Comparison of ENCODE assay signal across 9 mouse cellular contexts in the genomic region with DNA sequence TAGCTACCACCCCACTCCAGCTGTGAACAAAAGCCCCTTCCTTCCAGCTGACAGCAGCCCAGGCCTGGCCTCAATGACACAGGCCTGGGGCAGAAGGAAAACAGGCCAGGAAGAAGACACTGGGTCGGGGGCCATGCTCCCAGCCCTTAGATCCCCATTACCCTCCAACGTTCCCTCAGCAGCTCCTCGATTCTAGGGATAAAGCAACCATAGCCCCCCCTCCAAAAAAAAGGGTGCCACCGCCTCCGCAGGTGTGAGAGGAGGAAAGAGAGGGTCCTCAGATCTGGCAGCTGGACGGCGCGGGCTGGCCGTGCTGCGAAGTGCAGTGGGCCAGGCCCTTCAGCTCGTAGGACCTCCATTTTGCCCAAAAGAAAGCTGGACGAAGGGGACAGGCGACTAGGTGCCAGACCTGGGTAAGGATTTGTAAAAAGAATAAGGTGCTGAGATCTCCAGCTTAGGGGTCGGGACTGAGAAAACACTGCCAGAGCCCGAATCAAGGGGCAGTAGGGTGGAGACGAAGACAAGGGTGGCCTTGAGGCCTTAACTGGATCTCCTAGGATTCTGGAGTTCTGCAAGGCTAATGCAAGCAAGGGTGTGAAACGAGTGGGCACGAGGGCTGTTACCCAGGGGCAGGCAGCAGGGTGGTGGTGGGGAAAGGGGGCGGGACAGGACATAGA. TPM values are rescaled to one million over a fixed set of nuclear protein-coding genes. Genes with fewer than 3 reads are reported as not detected.
DNase-seq lines count a peak whose midpoint lies in the region; ATAC-seq and TF ChIP-seq lines count a peak whose summit lies in the region.
"Had no signal": no experiment of that assay in that cellular context is flagged by ENCODE, and none has a peak within 500 bp of the region (broad histone marks: within the 10 kb centered on the region; RNA-seq: fewer than 3 reads in every experiment).

No protein-coding gene starts in this region.

- ATAC-seq in CD4-positive, CD25-positive, alpha-beta regulatory T cell, adult 4 months, result no peak
- ATAC-seq in forebrain, embryonic 11.5 days (replicated peaks; ENCODE audit: low FRiP score), result no peak
- ATAC-seq in kidney, postnatal 0 days (replicated peaks; ENCODE audit: low FRiP score, low read depth), result no peak
- no peak for ATAC-seq in midbrain, postnatal 0 days (ENCODE audit: low FRiP score)

- peaks cover 10% of the 10 kb centered on the region; the same call in 1 of the 2 replicates for H3K36me3 ChIP-seq in forebrain, embryonic 11.5 days (ENCODE audit: control insufficient read depth, insufficient read depth, low read length)
- H3K36me3 ChIP-seq in kidney, postnatal 0 days (ENCODE audit: insufficient read depth, low read length), result peaks cover 25% of the 10 kb centered on the region
- peaks cover 25% of the 10 kb centered on the region for H3K36me3 ChIP-seq in midbrain, postnatal 0 days (ENCODE audit: insufficient read depth, low read length)

- TF ChIP-seq CTCF in kidney, postnatal 0 days (IDR thresholded peaks at IDR 0.05; ENCODE audit: low read depth), result no peak
- no peak for TF ChIP-seq CTCF in midbrain, postnatal 0 days (IDR thresholded peaks at IDR 0.05)

- peak overlapping the region; percentile 95 for H3K27ac ChIP-seq in forebrain, embryonic 11.5 days (ENCODE audit: low read depth, low read length)
- peak overlapping the region; percentile 95 for H3K27ac ChIP-seq in kidney, postnatal 0 days
- peak overlapping the region; percentile 98 for H3K27ac ChIP-seq in midbrain, postnatal 0 days (ENCODE audit: low read depth, low read length)

- peak; percentile 35 for DNase-seq in CD4-positive, CD25-positive, alpha-beta regulatory T cell, adult 2 months (ENCODE audit: low read depth, low spot score)
- DNase-seq in retina, embryonic 14.5 days (ENCODE audit: low spot score), result peak; percentile 45
- no peak for DNase-seq in retina, postnatal 1 day
- peak; percentile 67 for DNase-seq in forebrain, embryonic 11.5 days (ENCODE audit: low spot score)
- DNase-seq in kidney, postnatal 0 days (ENCODE audit: low spot score), result peak; percentile 46
- no peak for DNase-seq in midbrain, postnatal 0 days (ENCODE audit: low spot score)
- DNase-seq in yolk sac, embryonic 10.5 days (ENCODE audit: low spot score), result no peak

- H3K9ac ChIP-seq in forebrain, embryonic 11.5 days (ENCODE audit: low read length), result peak overlapping the region; percentile 97
- H3K9ac ChIP-seq in kidney, postnatal 0 days (ENCODE audit: low read depth, low read length), result peak overlapping the region; percentile 82
- H3K9ac ChIP-seq in midbrain, postnatal 0 days (replicated peaks; ENCODE audit: low read length, poor library complexity, severe bottlenecking), result peak overlapping the region; percentile 95

- WGBS in forebrain, embryonic 11.5 days, result under 1% methylated on average over 19 of the region's 19 CpGs
- WGBS in kidney, postnatal 0 days, result under 1% methylated on average over 19 of the region's 19 CpGs
- 1% methylated on average over 19 of the region's 19 CpGs for WGBS in midbrain, postnatal 0 days

- H3K9me3 ChIP-seq in forebrain, embryonic 11.5 days (ENCODE audit: control insufficient read depth, low read length), result no peaks in the 10 kb centered on the region
- no peaks in the 10 kb centered on the region for H3K9me3 ChIP-seq in kidney, postnatal 0 days (replicated peaks; ENCODE audit: low read length)
- H3K9me3 ChIP-seq in midbrain, postnatal 0 days (ENCODE audit: low read length), result no peaks in the 10 kb centered on the region

- H3K4me2 ChIP-seq in forebrain, embryonic 11.5 days (ENCODE audit: low read depth, low read length, severe bottlenecking), result peak overlapping the region; percentile 98
- peak overlapping the region; percentile 98 for H3K4me2 ChIP-seq in kidney, postnatal 0 days (ENCODE audit: low read length)
- peak overlapping the region; percentile 91 for H3K4me2 ChIP-seq in midbrain, postnatal 0 days (ENCODE audit: low read depth, low read length, poor library complexity, severe bottlenecking)

- peak overlapping the region; percentile 82 for H3K4me3 ChIP-seq in forebrain, embryonic 11.5 days (ENCODE audit: low read depth, low read length)
- H3K4me3 ChIP-seq in kidney, postnatal 0 days (replicated peaks; ENCODE audit: low read depth, low read length), result peak overlapping the region; percentile 74
- peak overlapping the region; percentile 83 for H3K4me3 ChIP-seq in midbrain, postnatal 0 days (ENCODE audit: low read depth, low read length)

- H3K27me3 ChIP-seq in forebrain, embryonic 11.5 days (ENCODE audit: control insufficient read depth, insufficient read depth, low read length), result no peaks in the 10 kb centered on the region
- no peaks in the 10 kb centered on the region for H3K27me3 ChIP-seq in kidney, postnatal 0 days (ENCODE audit: insufficient read depth, low read length)
- no peaks in the 10 kb centered on the region for H3K27me3 ChIP-seq in midbrain, postnatal 0 days (ENCODE audit: insufficient read depth, low read length)

- H3K4me1 ChIP-seq in forebrain, embryonic 11.5 days (replicated peaks; ENCODE audit: control insufficient read depth, insufficient read depth, low read length), result 0 out of 2 replicates have a peak, but pooled peaks cover 7% of the 10 kb centered on the region
- peaks cover 7% of the 10 kb centered on the region; the same call in 1 of the 2 replicates for H3K4me1 ChIP-seq in kidney, postnatal 0 days (replicated peaks; ENCODE audit: insufficient read depth, low read length)
- no peaks in the 10 kb centered on the region; the same call in 1 of the 2 replicates for H3K4me1 ChIP-seq in midbrain, postnatal 0 days (ENCODE audit: insufficient read depth, low read length)

RNA-seq across cellular contexts. Expression of a gene that starts 0.8 kb away (rescaled TPM):
- polyA plus RNA-seq in CD4-positive, CD25-positive, alpha-beta regulatory T cell, adult 4 months (2017; shearing (Covaris generic)), result not detected
- polyA plus RNA-seq in forebrain, embryonic 11.5 days (2014; fragmentation: Nextera tagmentation; extraction: Ambion mirVana), result 0.40 and 0.84 TPM in 2 replicates
- polyA plus RNA-seq in kidney, postnatal 0 days (2015; fragmentation: Nextera tagmentation; extraction: Ambion mirVana), result 0.20 TPM in 1 of 2 replicates, not detected in the other
- not detected in 2 replicates for total RNA-seq in midbrain, postnatal 0 days (2014; rRNA removed)
- not detected in 2 replicates for polyA plus RNA-seq in midbrain, postnatal 0 days (2015; fragmentation: Nextera tagmentation; extraction: Ambion mirVana)
- polyA plus RNA-seq: gonadal fat pad, adult 2 months had no signal

RNA-seq across cellular contexts. Expression of a gene that starts 1.0 kb away (rescaled TPM):
- 10 to 100 TPM; 36.8 to 66.7 TPM for polyA plus RNA-seq in CD4-positive, CD25-positive, alpha-beta regulatory T cell, adult 4 months (2017; shearing (Covaris generic))
- polyA plus RNA-seq in forebrain, embryonic 11.5 days (2014; fragmentation: Nextera tagmentation; extraction: Ambion mirVana), result 410 and 508 TPM in 2 replicates
- 463 and 480 TPM in 2 replicates for polyA plus RNA-seq in kidney, postnatal 0 days (2015; fragmentation: Nextera tagmentation; extraction: Ambion mirVana)
- total RNA-seq in midbrain, postnatal 0 days (2014; rRNA removed), result 1,154 and 1,456 TPM in 2 replicates
- 590 and 632 TPM in 2 replicates for polyA plus RNA-seq in midbrain, postnatal 0 days (2015; fragmentation: Nextera tagmentation; extraction: Ambion mirVana)

RNA-seq across cellular contexts. Expression of a gene that starts 13.9 kb away (rescaled TPM):
- polyA plus RNA-seq in CD4-positive, CD25-positive, alpha-beta regulatory T cell, adult 4 months (2017; shearing (Covaris generic)), result 10 to 100 TPM; 35.6 to 36.1 TPM
- 14.0 and 14.9 TPM in 2 replicates for polyA plus RNA-seq in forebrain, embryonic 11.5 days (2014; fragmentation: Nextera tagmentation; extraction: Ambion mirVana)
- polyA plus RNA-seq in kidney, postnatal 0 days (2015; fragmentation: Nextera tagmentation; extraction: Ambion mirVana), result 9.3 and 10.3 TPM in 2 replicates
- total RNA-seq in midbrain, postnatal 0 days (2014; rRNA removed), result 23.6 and 30.8 TPM in 2 replicates
- 16.3 and 17.8 TPM in 2 replicates for polyA plus RNA-seq in midbrain, postnatal 0 days (2015; fragmentation: Nextera tagmentation; extraction: Ambion mirVana)

RNA-seq across cellular contexts. Expression of a gene that starts 21.0 kb away (rescaled TPM):
- not detected for polyA plus RNA-seq in CD4-positive, CD25-positive, alpha-beta regulatory T cell, adult 4 months (2017; shearing (Covaris generic))
- 20.5 and 22.8 TPM in 2 replicates for polyA plus RNA-seq in forebrain, embryonic 11.5 days (2014; fragmentation: Nextera tagmentation; extraction: Ambion mirVana)
- polyA plus RNA-seq in kidney, postnatal 0 days (2015; fragmentation: Nextera tagmentation; extraction: Ambion mirVana), result not detected in 2 replicates
- total RNA-seq in midbrain, postnatal 0 days (2014; rRNA removed), result 248 and 270 TPM in 2 replicates
- 264 and 287 TPM in 2 replicates for polyA plus RNA-seq in midbrain, postnatal 0 days (2015; fragmentation: Nextera tagmentation; extraction: Ambion mirVana)

RNA-seq across cellular contexts. Expression of a gene that starts 30.0 kb away (rescaled TPM):
- 10 to 100 TPM; 44.2 to 57.4 TPM for polyA plus RNA-seq in CD4-positive, CD25-positive, alpha-beta regulatory T cell, adult 4 months (2017; shearing (Covaris generic))
- 55.9 and 62.4 TPM in 2 replicates for polyA plus RNA-seq in forebrain, embryonic 11.5 days (2014; fragmentation: Nextera tagmentation; extraction: Ambion mirVana)
- 55.1 and 55.6 TPM in 2 replicates for polyA plus RNA-seq in kidney, postnatal 0 days (2015; fragmentation: Nextera tagmentation; extraction: Ambion mirVana)
- 73.2 and 95.3 TPM in 2 replicates for total RNA-seq in midbrain, postnatal 0 days (2014; rRNA removed)
- polyA plus RNA-seq in midbrain, postnatal 0 days (2015; fragmentation: Nextera tagmentation; extraction: Ambion mirVana), result 91.5 and 95.6 TPM in 2 replicates

Comparison
In these comparisons a context has a peak if more than half of its experiments do, and no peak if none do; other contexts are left out.
1. DNase-seq: peak in CD4-positive, CD25-positive, alpha-beta regulatory T cell, adult 2 months (single experiment), retina, embryonic 14.5 days (single experiment), forebrain, embryonic 11.5 days (single experiment) and kidney, postnatal 0 days (single experiment); none in retina, postnatal 1 day (single experiment), midbrain, postnatal 0 days (single experiment) and yolk sac, embryonic 10.5 days (single experiment).
2. Peak in every context shown above with its lines, with median percentiles within 50 percentile points of each other: H3K27ac ChIP-seq, H3K4me2 ChIP-seq, H3K4me3 ChIP-seq and H3K9ac ChIP-seq.